Mouse (Mus musculus): ENCODE measurements at regions not wholly inside any gene's neighbourhood (a gene's known extent, or its start where the extent isn't known, plus 50 kb on each side); places are given as distances from the start of the nearest gene placed in this dataset.

GRCm38 (mm10) chr3:132237344-132237743 is 152.3 kb downstream of the Dkk2 start:
- TF ChIP-seq POLR2A (IDR thresholded peaks at IDR 0.05; ENCODE audit: borderline replicate concordance, low read depth, low read length) (no peak), CTCF (IDR thresholded peaks at IDR 0.05; ENCODE audit: low read depth, low read length) (no peak)
- Histone ChIP-seq H3K4me3 (ENCODE audit: insufficient read depth, low read length) (no peak overlapping the region), H3K4me1 (ENCODE audit: control insufficient read depth, insufficient read depth, low read length) (no peaks in the 10 kb centered on the region), H3K27ac (ENCODE audit: insufficient read depth, low read depth, low read length) (no peak overlapping the region)

DNA sequence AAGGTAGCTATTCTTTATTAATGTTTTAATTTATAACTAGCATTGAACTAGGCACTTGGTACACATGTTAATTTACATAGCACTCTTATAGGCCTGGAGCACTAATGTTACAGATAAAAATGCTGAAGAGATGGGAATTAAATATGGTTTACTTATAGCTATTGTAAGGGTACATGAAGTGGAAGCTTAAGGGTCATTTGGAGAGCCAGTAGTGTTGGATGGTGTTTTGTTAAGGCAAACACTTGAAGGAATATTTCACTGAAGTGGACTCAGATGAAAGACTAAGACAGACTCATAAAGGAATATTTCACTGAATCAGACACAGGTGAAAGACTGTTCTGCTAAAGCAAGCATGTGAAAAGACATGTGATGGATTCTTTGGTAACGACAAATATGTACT is 172.7 kb downstream of the Dkk2 start:
- H3K27ac ChIP-seq (ENCODE audit: insufficient read depth, low read depth, low read length), result no peak overlapping the region
- H3K4me3 ChIP-seq (ENCODE audit: insufficient read depth, low read length), result no peak overlapping the region
- TF ChIP-seq POLR2A (IDR thresholded peaks at IDR 0.05; ENCODE audit: borderline replicate concordance, low read depth, low read length), result no peak
- TF ChIP-seq CTCF (IDR thresholded peaks at IDR 0.05; ENCODE audit: low read depth, low read length), result no peak
- H3K4me1 ChIP-seq (ENCODE audit: control insufficient read depth, insufficient read depth, low read length), result no peaks in the 10 kb centered on the region

- Histone ChIP-seq H3K4me3 (ENCODE audit: insufficient read depth, low read length) (no peak overlapping the region), H3K4me1 (ENCODE audit: control insufficient read depth, insufficient read depth, low read length) (no peaks in the 10 kb centered on the region), H3K27ac (ENCODE audit: insufficient read depth, low read depth, low read length) (no peak overlapping the region)
- TF ChIP-seq CTCF (IDR thresholded peaks at IDR 0.05; ENCODE audit: low read depth, low read length) (no peak), POLR2A (IDR thresholded peaks at IDR 0.05; ENCODE audit: borderline replicate concordance, low read depth, low read length) (no peak)
These were observed 184.5 kb downstream of the Dkk2 start for GRCm38 (mm10) chr3:132269641-132270040.

DNA sequence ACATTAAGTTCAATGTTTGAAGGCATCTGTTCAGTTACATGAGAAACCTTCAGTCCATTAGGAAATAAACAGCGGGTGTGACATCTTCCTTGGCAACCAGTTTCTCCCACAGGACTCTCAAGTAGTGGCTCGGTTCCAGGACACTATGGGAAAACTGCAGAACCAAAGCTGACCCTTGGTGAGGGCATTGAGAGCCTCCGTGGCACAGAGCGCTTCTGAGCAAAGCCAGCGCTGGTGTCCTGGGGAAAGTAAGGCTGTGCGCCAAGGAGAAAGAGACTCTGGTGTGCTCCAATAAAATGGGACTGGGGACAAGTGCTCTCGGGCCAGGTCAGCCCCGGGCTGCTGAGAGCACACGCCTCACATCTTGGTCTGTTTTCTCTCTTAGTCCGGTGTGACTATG is 189.7 kb downstream of the Dkk2 start:
- TF ChIP-seq POLR2A (IDR thresholded peaks at IDR 0.05; ENCODE audit: borderline replicate concordance, low read depth, low read length), result no peak
- no peak for TF ChIP-seq CTCF (IDR thresholded peaks at IDR 0.05; ENCODE audit: low read depth, low read length)
- no peaks in the 10 kb centered on the region for H3K4me1 ChIP-seq (ENCODE audit: control insufficient read depth, insufficient read depth, low read length)
- H3K27ac ChIP-seq (ENCODE audit: insufficient read depth, low read depth, low read length), result no peak overlapping the region
- no peak overlapping the region for H3K4me3 ChIP-seq (ENCODE audit: insufficient read depth, low read length)

DNA sequence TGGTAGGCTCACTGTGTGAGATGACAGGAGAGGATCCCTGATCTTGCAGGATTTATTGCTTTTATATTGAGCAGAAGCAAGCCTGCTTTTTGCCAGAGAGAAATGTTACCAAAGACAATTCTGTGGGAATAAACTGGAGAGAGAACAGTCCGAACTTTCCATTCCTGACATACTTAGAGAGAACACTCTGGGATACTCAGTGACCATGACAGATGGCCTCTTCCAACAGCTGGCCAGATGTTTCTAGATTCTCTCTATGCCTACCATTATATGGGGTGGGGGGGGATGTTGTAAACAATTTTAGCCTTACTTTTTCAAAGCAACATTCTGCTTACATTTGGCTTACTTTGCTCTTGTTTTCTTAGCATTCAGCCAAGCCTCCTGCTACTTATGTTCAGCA is 192.7 kb downstream of the Dkk2 start:
- Histone ChIP-seq H3K4me1 (ENCODE audit: control insufficient read depth, insufficient read depth, low read length) (no peaks in the 10 kb centered on the region), H3K27ac (ENCODE audit: insufficient read depth, low read depth, low read length) (no peak overlapping the region), H3K4me3 (ENCODE audit: insufficient read depth, low read length) (no peak overlapping the region)
- TF ChIP-seq CTCF (IDR thresholded peaks at IDR 0.05; ENCODE audit: low read depth, low read length) (no peak), POLR2A (IDR thresholded peaks at IDR 0.05; ENCODE audit: borderline replicate concordance, low read depth, low read length) (no peak)

- Histone ChIP-seq H3K4me3 (ENCODE audit: insufficient read depth, low read length) (no peak overlapping the region), H3K27ac (ENCODE audit: insufficient read depth, low read depth, low read length) (no peak overlapping the region), H3K4me1 (ENCODE audit: control insufficient read depth, insufficient read depth, low read length) (no peaks in the 10 kb centered on the region)
- no peak for TF ChIP-seq POLR2A (IDR thresholded peaks at IDR 0.05; ENCODE audit: borderline replicate concordance, low read depth, low read length)
These were observed 202.6 kb downstream of the Dkk2 start for GRCm38 (mm10) chr3:132287714-132288113.

GRCm38 (mm10) chr3:132326961-132327360 is 241.9 kb downstream of the Dkk2 start:
- no peak overlapping the region for H3K4me3 ChIP-seq (ENCODE audit: insufficient read depth, low read length)
- TF ChIP-seq POLR2A (IDR thresholded peaks at IDR 0.05; ENCODE audit: borderline replicate concordance, low read depth, low read length) (no peak), CTCF (IDR thresholded peaks at IDR 0.05; ENCODE audit: low read depth, low read length) (no peak)
- no peak overlapping the region for H3K27ac ChIP-seq (ENCODE audit: insufficient read depth, low read depth, low read length)
- H3K4me1 ChIP-seq (ENCODE audit: control insufficient read depth, insufficient read depth, low read length), result no peaks in the 10 kb centered on the region

DNA sequence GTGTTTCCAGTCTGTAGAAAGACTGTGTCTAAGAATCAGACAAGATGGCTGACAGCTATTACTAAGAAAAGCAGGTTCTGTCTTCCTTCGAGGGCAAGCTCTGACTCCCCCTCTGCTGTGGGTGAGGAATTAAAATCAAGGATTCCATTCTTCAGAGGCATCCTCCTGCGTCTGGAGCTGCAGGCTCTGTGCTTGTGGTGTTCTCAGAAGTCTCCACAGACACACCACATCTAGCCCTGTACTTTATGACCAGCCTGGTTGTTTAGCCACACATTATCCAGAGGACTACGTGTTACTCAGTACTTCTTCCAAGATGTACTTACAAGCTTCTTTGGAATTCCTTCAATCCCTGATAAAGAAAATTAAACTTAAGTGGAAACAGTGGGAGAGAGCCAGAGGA is 258.5 kb downstream of the Dkk2 start:
- H3K27ac ChIP-seq (ENCODE audit: insufficient read depth, low read depth, low read length), result no peak overlapping the region

DNA sequence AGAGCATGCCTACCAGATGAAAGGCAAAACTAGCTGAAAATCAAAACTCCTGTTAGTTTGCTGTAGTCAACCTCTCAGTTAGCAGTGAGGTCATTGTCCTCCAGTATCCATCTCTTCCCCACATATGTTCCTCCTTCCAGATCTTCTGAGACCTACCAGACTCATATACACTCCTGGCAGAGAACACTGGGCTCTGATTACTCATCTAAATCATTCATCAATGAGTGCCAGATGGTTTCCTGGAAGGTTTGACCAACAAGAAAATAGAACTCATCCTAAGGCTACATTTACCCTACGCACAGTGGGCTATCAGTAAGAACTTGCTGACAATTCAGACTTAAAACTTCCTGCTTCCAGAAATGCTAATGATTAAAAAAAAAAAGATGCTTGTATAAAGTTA is 260.8 kb downstream of the Dkk2 start:
- no peak overlapping the region for H3K4me3 ChIP-seq (ENCODE audit: insufficient read depth, low read length)
- H3K4me1 ChIP-seq (ENCODE audit: control insufficient read depth, insufficient read depth, low read length), result no peaks in the 10 kb centered on the region
- TF ChIP-seq CTCF (IDR thresholded peaks at IDR 0.05; ENCODE audit: low read depth, low read length) (no peak), POLR2A (IDR thresholded peaks at IDR 0.05; ENCODE audit: borderline replicate concordance, low read depth, low read length) (no peak)

More for the DNA sequence above, 258.5 kb downstream of the Dkk2 start:
- Histone ChIP-seq H3K4me1 (ENCODE audit: control insufficient read depth, insufficient read depth, low read length) (no peaks in the 10 kb centered on the region), H3K4me3 (ENCODE audit: insufficient read depth, low read length) (no peak overlapping the region)
- TF ChIP-seq CTCF (IDR thresholded peaks at IDR 0.05; ENCODE audit: low read depth, low read length) (no peak), POLR2A (IDR thresholded peaks at IDR 0.05; ENCODE audit: borderline replicate concordance, low read depth, low read length) (no peak)

DNA sequence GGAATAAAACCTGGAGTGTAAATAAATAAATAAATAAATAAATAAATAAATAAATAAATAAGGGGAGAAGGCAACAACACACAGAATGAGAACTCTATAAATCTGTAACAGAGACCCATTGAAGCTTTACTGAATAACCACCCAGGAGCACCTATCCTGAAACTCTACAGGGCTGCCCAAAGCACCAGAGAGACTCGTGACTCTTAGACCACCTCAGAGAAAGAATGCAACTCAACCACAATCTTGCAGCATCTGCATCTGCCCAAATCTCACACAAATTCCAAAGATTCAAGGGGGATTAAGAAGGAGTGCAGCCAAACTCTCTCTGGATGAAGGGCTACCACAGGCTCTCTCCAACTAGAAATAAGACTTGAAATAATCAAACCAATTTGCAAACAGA is 264.5 kb downstream of the Dkk2 start:
- TF ChIP-seq CTCF (IDR thresholded peaks at IDR 0.05; ENCODE audit: low read depth, low read length) (no peak), POLR2A (IDR thresholded peaks at IDR 0.05; ENCODE audit: borderline replicate concordance, low read depth, low read length) (no peak)
- H3K4me3 ChIP-seq (ENCODE audit: insufficient read depth, low read length), result no peak overlapping the region
- no peak overlapping the region for H3K27ac ChIP-seq (ENCODE audit: insufficient read depth, low read depth, low read length)
- H3K4me1 ChIP-seq (ENCODE audit: control insufficient read depth, insufficient read depth, low read length), result no peaks in the 10 kb centered on the region

More for the DNA sequence above, 260.8 kb downstream of the Dkk2 start:
- no peak overlapping the region for H3K27ac ChIP-seq (ENCODE audit: insufficient read depth, low read depth, low read length)

DNA sequence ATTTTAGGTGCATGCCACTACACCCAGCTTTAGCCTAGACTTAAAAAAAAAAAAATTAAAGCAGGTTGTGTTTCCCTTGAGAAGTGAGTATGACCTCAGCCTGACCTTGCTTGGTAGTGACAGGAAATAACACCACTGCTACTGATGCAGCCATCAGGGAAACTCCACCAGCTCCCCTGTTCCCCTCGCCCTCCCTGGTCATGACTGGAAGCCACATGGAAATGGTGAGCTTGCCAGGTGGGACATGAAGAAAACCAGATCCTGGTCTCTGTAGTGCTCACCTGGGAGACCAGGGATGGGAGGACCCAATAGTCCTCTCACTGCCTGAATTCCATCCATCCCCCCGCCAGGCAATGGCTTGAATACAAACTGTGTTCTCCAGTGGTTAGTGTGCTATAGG is 268.1 kb downstream of the Dkk2 start:
- no peaks in the 10 kb centered on the region for H3K4me1 ChIP-seq (ENCODE audit: control insufficient read depth, insufficient read depth, low read length)
- no peak for TF ChIP-seq POLR2A (IDR thresholded peaks at IDR 0.05; ENCODE audit: borderline replicate concordance, low read depth, low read length)
- no peak for TF ChIP-seq CTCF (IDR thresholded peaks at IDR 0.05; ENCODE audit: low read depth, low read length)
- H3K4me3 ChIP-seq (ENCODE audit: insufficient read depth, low read length), result no peak overlapping the region

More for the DNA sequence above, 268.1 kb downstream of the Dkk2 start:
- H3K27ac ChIP-seq (ENCODE audit: insufficient read depth, low read depth, low read length), result no peak overlapping the region

Measured in bone marrow macrophage, adult 2 months (primary cell).